Mouse (Mus musculus): ENCODE results near the gene Upf2.
"Not testable (repeated sequence)": the region's sequence is repeated elsewhere in the genome, so short reads cannot be mapped to it uniquely, and the experiment has no call there.

DNA sequence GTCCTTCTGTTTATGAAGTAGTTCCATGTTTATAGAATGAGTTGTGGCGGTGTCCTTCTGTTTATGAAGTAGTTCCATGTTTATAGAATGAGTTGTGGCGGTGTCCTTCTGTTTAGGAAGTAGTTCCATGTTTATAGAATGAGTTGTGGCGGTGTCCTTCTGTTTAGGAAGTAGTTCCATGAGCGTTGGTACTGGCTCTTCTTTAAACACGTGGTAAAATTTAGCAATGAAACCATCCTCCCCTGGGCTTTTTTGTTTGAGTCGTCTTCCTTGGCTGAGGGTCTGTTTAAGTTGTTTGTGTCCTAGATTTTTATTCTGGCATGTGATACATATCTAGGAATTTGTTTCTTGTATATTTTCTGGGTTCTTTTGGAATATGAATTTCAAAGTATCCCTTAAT lies 63.9 kb downstream of the Upf2 start:
- not testable (repeated sequence) for TF ChIP-seq POLR2A (IDR thresholded peaks at IDR 0.05; ENCODE audit: insufficient read depth, low read depth, low read length); CTCF (IDR thresholded peaks at IDR 0.05)

All from heart, adult 2 months (tissue).